Mouse (Mus musculus) urinary bladder, adult 2 months (tissue): ENCODE measurements around the gene Olfr1042. TPM values are rescaled to one million over a fixed set of nuclear protein-coding genes. Genes with fewer than 3 reads are reported as not detected.
"Not testable (repeated sequence)": the region's sequence is repeated elsewhere in the genome, so short reads cannot be mapped to it uniquely, and the experiment has no call there.

Experiments
- DNase-seq: peaks from one replicate; pipeline ENCODE4 v3.0.0; 2022; ENCODE audit warnings: low spot score
- polyA plus RNA-seq: library from polyadenylated mRNA; depleted of rRNA; stranded (reverse); fragments of >200 nt; gene quantifications from 2 replicates; pipeline ENCODE4 v1.2.3, GENCODE M21; 2012; rRNA removed

Olfr1042 gene
- polyA plus RNA-seq, result not detected in 2 replicates

DNA sequence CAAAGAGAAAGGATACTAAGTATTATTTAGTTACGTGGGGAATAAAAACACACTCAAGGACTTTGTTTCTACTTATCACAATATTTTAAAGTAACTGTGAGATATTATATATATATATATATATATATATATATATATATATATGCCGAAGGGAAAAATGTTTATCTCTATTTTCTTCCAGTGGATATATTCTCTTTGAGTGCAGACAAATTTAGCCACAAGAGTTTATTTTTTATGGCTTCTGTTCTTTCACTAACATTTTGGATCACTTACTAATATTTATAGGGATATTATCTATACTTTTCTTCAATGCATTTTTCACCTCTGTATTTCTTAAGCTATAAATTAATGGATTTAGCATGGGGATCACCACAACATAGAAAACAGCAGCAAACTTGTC, at the start of gene Olfr1042:
TSS of gene Olfr1042 (minus strand) at position 101 of the 400 bp plus-strand sequence.
- no peak for DNase-seq

DNA sequence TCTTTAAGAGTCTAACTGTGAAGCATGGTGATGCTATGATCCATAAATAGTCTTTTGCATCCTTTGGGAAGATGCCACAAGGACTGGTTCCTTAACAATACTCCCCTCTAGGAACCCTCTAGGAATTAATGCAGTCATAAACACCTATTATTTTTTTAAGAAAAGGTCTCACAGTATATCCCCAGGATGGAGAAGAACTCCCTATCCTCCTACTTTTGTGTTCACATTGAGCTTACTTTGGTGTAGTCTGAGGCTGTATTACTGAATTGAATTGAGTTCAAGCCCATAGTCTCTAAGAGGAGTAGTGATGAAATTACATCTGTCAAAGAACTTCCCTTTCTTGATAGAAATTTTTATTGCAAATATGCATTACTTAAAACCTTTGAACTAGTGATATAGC, 41.3 kb upstream of the Olfr1042 start, which contains the start of gene Olfr1045:
TSS of gene Olfr1045 (minus strand) at position 101 of the 400 bp plus-strand sequence.
- DNase-seq, result no peak

GRCm38 (mm10) chr2:86195863-86196262, 34.2 kb upstream of the Olfr1042 start:
- DNase-seq, result no peak

DNA sequence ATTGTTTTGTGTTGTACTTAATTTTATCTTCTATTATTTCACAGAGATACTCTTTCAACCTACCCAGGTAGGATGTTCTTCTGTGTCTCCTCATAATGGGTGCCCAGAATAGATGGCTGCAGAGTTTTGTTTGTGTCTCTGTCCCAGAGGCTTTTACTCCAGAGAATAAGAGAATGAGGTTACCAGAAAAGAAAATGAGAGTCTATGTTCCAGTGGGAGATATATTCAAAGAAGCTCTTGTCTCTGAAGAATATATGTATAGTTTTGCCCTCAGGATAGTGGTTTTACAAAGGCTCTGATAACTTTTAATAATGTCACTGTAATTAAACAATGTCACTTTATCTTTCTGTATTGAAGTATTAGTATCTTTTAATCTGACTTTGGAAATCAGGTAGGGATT, 23.9 kb upstream of the Olfr1042 start, which contains the start of gene Olfr52:
TSS of gene Olfr52 (minus strand) at position 101 of the 400 bp plus-strand sequence.
- DNase-seq, result no peak

DNA sequence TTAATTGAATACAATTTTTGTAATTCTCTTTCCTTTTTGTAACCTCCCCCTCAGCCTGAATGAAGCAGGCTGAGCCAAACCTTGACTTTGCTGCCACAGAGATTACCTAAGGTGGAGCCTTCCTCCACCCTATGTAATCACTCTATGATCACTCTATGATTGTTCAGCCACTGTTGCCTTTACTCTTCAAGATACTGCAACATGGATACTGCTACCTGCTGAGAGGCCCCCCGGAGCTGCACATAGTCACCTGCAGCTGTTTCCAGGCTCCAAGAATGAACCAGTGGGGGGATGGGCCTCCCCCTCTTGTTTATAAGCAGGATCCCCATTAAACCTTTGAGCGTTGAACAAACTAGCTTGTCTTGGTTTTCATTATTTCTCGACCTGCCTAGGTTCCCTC, 18.3 kb upstream of the Olfr1042 start:
- DNase-seq, result no peak

- no peak for DNase-seq
Measured at GRCm38 (mm10) chr2:86177720-86178119, 16.1 kb upstream of the Olfr1042 start, which contains the start of gene Olfr1044. TSS of gene Olfr1044 (minus strand) at chr2:86177820.

- DNase-seq, result not testable (repeated sequence)
Measured at GRCm38 (mm10) chr2:86175422-86175821, 13.8 kb upstream of the Olfr1042 start.

DNA sequence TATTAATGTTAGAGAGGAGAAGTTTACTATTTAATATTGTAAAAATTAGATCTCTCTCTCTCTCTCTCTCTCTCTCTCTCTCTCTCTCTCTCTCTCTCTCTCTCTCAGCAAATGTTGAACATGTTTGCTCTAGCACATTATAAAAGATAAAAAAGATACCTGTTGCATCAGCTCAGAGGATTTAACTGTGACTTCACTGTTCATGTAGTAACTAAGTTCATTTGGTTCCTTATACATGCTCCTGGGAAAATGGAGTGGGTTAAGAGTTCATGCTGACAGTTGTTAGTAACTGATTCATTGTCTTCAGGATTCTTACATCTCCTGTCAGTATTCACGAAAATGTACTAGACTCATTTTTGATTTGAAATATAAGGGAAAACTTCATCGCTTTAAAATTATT, 5.8 kb upstream of the Olfr1042 start, which contains the start of gene Olfr1043:
TSS of gene Olfr1043 (minus strand) at position 101 of the 400 bp plus-strand sequence.
- no peak for DNase-seq

DNA sequence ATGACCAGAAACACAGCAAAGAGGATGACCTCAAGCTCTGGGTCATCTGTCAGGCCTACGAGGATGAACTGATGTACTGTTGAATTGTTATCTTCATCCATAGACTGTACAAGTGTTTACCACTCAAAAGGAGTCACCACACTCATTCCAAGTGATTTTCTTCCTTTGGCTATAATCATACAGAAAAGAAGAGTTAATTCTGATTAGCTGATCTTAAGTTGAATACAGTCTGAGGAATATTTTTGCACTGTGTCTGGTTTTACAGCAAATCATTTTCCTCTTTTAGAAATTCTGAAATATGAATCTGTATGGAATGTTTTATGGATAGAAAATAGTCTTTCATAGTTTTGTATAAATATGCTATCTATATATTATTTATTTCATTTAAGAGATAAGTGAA, 15.0 kb downstream of the Olfr1042 start, which contains the start of gene Olfr1040:
TSS of gene Olfr1040 (minus strand) at position 101 of the 400 bp plus-strand sequence.
- DNase-seq, result no peak

DNA sequence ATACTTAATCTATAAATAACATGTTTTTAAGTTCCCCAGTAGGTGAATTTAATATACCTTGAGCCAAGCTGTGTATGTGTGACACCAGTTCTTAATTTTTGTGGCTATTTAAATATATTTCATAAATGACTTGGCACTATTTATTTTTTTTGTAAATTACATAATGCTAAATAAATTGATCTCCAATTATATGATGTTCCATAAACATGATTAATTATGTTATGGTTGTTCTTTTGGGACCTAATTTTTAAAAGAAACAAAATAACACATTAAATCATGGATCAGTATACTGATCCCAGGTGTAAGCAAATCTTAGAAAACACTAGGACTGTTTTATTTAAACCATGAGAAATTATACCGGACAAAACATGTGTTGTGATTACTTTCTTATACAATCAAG, 25.8 kb downstream of the Olfr1042 start, which contains the start of gene Olfr1039:
TSS of gene Olfr1039 (minus strand) at position 101 of the 400 bp plus-strand sequence.
- no peak for DNase-seq

Other genes with a start within 250 kb of the Olfr1042 start
- gene Olfr1025-ps1, start 246.6 kb downstream of the Olfr1042 start, polyA plus RNA-seq, result not detected in 2 replicates
- gene Olfr1026, start 240.3 kb downstream of the Olfr1042 start, polyA plus RNA-seq, result not detected in 2 replicates
- not detected in 2 replicates for gene Olfr1028, start 211.4 kb downstream of the Olfr1042 start, polyA plus RNA-seq
- gene Olfr1029, start 187.9 kb downstream of the Olfr1042 start, polyA plus RNA-seq, result 0.04 TPM in 1 of 2 replicates, not detected in the other
- not detected in 2 replicates for gene Olfr1030, start 182.6 kb downstream of the Olfr1042 start, polyA plus RNA-seq
- not detected in 2 replicates for gene Olfr1031, start 171.5 kb downstream of the Olfr1042 start, polyA plus RNA-seq
- gene Olfr1032, start 156.3 kb downstream of the Olfr1042 start, polyA plus RNA-seq, result not detected in 2 replicates
- gene Olfr1033, start 141.2 kb downstream of the Olfr1042 start, polyA plus RNA-seq, result 3.9 and 4.5 TPM in 2 replicates
- gene Olfr1034, start 116.0 kb downstream of the Olfr1042 start, polyA plus RNA-seq, result 0.68 and 0.85 TPM in 2 replicates
- not detected in 2 replicates for gene Olfr1036, start 87.8 kb downstream of the Olfr1042 start, polyA plus RNA-seq
- gene Olfr1037, start 74.5 kb downstream of the Olfr1042 start, polyA plus RNA-seq, result not detected in 2 replicates
- gene Olfr1039, start 25.9 kb downstream of the Olfr1042 start, polyA plus RNA-seq, result not detected in 2 replicates
- gene Olfr1040, start 15.1 kb downstream of the Olfr1042 start, polyA plus RNA-seq, result not detected in 2 replicates
- gene Olfr1043, start 5.7 kb upstream of the Olfr1042 start, polyA plus RNA-seq, result not detected in 2 replicates
- gene Olfr1044, start 16.0 kb upstream of the Olfr1042 start, polyA plus RNA-seq, result not detected in 2 replicates
- gene Olfr52, start 23.8 kb upstream of the Olfr1042 start, polyA plus RNA-seq, result not detected in 2 replicates
- not detected in 2 replicates for gene Olfr1045, start 41.2 kb upstream of the Olfr1042 start, polyA plus RNA-seq
- gene Olfr1046, start 57.5 kb upstream of the Olfr1042 start, polyA plus RNA-seq, result not detected in 2 replicates
- not detected in 2 replicates for gene Olfr1047, start 69.6 kb upstream of the Olfr1042 start, polyA plus RNA-seq
- not detected in 2 replicates for gene Olfr1048, start 78.5 kb upstream of the Olfr1042 start, polyA plus RNA-seq
- not detected in 2 replicates for gene Olfr1049, start 96.5 kb upstream of the Olfr1042 start, polyA plus RNA-seq
- gene Olfr1051, start 117.2 kb upstream of the Olfr1042 start, polyA plus RNA-seq, result not detected in 2 replicates
- not detected in 2 replicates for gene Olfr1052, start 130.6 kb upstream of the Olfr1042 start, polyA plus RNA-seq
- not detected in 2 replicates for gene Olfr1053, start 153.4 kb upstream of the Olfr1042 start, polyA plus RNA-seq
- not detected in 2 replicates for gene Olfr1054, start 173.6 kb upstream of the Olfr1042 start, polyA plus RNA-seq
- gene Olfr1055, start 188.4 kb upstream of the Olfr1042 start, polyA plus RNA-seq, result not detected in 2 replicates
- not detected in 2 replicates for gene Olfr1056, start 200.6 kb upstream of the Olfr1042 start, polyA plus RNA-seq
- gene Olfr1057, start 216.6 kb upstream of the Olfr1042 start, polyA plus RNA-seq, result not detected in 2 replicates
- gene Olfr1058, start 226.7 kb upstream of the Olfr1042 start, polyA plus RNA-seq, result not detected in 2 replicates